Mouse (Mus musculus) CD8-positive naive resting alpha-beta T cell, adult 2 months (primary cell): ENCODE results near the gene Lpp.

ENCODE experiments used
- DNase-seq, 2 experiments: peaks; one replicate each; pipeline ENCODE4 v3.0.0; 2022; ENCODE audit warnings: low read depth in 2 of 2, low spot score in 2 of 2

Lpp gene

GRCm38 (mm10) chr16:24846141-24846540 is 452.8 kb downstream of the Lpp start:
- no peak for DNase-seq

DNA sequence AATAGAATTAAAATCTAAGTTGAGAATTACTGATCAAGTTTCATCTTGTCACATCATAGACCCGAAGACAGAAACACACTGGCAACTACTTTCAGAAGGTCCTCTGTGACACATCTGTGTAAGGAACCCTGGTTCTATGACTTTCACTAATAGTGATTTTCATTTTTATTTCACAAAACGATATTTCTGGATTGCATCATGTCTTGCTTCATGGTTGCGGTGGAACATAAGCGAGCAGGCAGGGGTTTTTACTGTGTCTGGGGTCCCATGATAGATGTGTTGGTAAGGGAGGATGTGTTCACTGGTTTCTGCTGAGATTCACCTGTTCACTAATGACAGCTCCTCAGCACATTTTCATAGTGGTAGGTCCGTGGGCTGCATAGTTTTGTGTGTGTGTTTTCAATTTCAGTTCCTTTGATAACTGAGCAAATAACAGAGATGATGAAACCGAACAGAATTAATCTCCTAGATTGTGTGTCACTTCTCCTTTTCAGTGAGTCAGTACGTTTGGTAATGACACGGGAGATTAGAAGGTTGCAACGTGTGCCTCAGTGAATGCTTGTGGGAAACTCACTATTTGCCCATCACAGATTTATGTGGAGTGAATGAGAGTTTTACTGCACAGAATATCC is 466.3 kb downstream of the Lpp start:
- no peak for DNase-seq

DNA sequence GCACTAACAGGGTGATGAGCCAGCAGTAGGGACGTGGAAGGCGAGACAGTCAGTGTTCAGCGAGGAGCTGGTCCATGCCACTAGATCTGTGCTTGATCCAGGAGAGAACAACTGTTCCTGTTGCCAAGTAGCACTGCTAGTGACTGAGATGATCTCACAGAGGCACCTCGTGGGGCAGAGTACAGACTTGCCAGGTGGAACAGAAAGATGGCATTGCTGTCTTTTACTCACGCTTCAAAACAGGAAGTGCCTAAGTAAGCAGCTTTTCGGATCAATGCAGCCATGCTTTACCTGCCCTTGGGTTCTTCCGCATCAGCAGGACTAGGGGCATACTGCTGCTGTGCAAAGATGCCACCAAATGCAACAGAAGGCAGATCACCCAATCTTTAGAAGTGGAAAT is 467.1 kb downstream of the Lpp start:
- no peak for DNase-seq

DNA sequence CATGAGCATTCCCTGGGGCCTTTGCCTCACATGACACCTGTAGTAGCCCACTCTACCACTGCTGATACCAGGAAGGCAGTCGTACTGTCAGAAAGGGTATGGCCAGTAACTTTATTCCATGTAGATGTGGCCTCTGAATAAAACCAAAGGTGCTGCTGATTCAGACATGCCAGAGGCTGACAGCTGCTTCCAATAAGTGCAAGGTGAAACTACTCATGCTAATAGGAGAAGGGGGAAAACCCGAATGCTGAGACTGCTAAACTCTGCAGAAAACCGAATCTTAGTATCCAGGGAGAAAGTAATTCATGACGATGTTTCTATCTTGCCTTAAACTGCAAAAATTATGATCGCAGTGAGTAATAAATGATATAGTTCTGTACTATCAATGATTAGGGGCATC is 468.1 kb downstream of the Lpp start:
- no peak for DNase-seq

DNA sequence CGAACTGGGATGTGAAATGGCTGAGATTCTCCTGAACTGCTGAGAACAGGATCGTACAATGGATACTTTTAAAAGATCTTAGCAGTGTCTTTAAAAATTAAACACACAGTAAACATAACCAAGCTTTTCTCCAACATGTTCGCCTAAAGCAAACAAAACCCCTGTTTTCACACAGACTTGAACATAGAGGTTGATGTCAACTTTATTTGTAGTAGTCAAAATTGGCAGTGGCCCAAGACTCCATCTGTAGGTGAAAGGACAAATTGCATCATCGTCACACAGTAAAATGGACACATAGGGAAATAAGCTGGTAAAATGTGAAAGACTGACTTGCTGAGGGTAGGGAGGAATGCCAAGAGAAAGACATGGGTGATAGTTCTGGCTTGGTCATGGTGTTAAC is 480.9 kb downstream of the Lpp start:
- DNase-seq = peak in 1 of 2 experiments; percentile 44

- DNase-seq = no peak
These were observed 482.4 kb downstream of the Lpp start for GRCm38 (mm10) chr16:24875661-24876060.

- no peak for DNase-seq
These were observed 485.7 kb downstream of the Lpp start for GRCm38 (mm10) chr16:24878977-24879376.

DNA sequence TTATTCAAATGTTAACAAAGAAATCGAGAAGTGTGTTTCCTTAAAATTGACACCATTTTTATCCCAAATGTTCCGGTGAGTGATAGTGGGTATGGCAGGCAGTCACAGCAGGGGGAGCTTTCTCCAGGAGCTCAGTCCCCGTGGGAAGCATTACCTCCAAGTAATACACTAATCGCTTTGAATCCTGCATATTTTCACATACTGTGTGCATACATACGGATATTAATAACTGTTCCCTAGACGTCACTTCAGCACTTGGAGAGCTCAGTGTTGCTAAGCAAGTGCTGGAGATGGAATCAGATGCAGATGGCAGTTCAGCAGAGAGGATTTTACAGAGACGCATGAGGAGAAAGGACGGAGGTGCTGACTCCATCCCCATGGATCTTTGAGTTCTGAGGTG is 487.4 kb downstream of the Lpp start:
- DNase-seq = no peak

- no peak for DNase-seq
These were observed 488.9 kb downstream of the Lpp start for GRCm38 (mm10) chr16:24881981-24882775.

GRCm38 (mm10) chr16:24884017-24884416 is 490.7 kb downstream of the Lpp start:
- DNase-seq = no peak

DNA sequence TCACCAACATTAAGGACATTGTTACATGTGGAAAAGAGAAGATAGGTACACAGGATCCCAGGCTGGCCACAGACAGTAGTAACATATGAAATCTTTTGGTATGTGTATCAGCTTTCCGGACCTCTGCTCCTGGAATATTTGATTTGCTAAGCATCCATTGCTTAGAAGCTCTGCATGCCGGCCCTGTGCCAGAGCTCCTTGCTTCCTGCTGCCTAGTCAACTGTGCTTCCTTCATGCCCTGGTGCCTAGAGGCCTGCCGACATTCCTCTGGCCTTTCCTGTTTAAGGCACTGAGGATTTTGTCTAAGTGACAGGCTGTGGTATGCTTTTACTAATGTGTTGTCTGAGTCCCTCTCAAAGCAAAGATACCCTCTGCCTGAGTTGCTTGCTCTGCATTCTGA is 493.0 kb downstream of the Lpp start:
- no peak for DNase-seq

- no peak for DNase-seq
These were observed 493.6 kb downstream of the Lpp start for GRCm38 (mm10) chr16:24886943-24887342.

- no peak for DNase-seq
These were observed 498.1 kb downstream of the Lpp start for GRCm38 (mm10) chr16:24891453-24891852.

DNA sequence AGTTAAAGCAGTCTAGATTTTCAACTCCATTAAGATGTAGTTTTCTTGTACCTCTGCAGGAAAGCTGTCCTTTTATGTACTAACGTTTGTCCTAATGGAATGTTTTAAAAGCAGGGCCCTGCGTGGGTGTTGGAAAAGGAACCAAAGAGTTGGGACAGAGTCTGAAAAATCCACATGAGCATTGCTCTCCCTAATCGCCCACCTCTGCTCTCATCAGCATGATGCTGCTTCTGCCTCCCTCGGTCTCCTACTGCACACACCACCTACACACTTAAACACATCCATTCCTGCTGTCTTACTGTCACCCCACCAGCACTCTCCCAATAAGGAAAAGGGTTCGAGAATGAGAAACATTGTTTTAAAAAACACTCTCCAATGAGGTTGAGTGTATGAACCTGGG is 501.9 kb downstream of the Lpp start:
- DNase-seq = no peak

GRCm38 (mm10) chr16:24897641-24898040 is 504.3 kb downstream of the Lpp start:
- DNase-seq = no peak

GRCm38 (mm10) chr16:24900241-24900796 is 507.0 kb downstream of the Lpp start:
- DNase-seq = no peak

GRCm38 (mm10) chr16:24901139-24901859 is 508.0 kb downstream of the Lpp start:
- no peak for DNase-seq

GRCm38 (mm10) chr16:24902111-24902510 is 508.8 kb downstream of the Lpp start:
- no peak for DNase-seq

DNA sequence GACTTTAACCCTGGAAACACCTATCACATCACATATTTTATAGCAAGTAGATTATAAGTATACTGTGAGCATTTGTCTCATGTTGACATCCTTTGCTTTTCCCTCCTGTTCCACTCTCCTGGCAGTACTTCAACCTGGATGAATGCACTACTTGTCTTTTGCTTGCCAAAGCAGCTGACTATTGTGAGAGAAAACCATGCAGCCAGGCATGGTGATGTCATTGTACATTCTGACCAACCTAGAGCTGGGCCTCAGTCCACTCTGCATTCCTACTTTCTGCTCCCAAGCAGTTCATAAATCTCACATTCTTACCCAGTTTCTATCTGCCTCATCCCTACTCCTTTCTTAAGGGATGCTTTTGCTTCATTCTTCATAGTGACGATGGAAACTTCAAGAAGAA is 515.6 kb downstream of the Lpp start:
- no peak for DNase-seq

DNA sequence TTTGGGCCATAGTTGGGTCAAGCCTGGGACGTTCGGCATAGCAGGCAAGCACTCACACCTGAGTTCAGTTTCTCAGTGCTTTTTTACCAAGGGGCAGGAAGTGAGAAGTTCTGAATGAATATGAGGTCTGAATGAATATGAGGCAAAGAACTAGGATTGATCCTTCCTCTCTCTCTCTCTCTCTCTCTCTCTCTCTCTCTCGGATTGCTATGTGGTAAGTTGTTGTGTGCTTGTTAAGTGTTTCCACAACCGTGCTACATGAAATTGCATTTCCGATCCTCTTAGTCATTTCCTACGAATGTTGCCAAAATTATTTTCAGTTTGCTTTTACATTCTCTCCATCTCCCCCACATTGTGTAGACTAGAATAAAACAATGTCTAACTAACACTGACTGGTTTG is 517.0 kb downstream of the Lpp start:
- no peak for DNase-seq

DNA sequence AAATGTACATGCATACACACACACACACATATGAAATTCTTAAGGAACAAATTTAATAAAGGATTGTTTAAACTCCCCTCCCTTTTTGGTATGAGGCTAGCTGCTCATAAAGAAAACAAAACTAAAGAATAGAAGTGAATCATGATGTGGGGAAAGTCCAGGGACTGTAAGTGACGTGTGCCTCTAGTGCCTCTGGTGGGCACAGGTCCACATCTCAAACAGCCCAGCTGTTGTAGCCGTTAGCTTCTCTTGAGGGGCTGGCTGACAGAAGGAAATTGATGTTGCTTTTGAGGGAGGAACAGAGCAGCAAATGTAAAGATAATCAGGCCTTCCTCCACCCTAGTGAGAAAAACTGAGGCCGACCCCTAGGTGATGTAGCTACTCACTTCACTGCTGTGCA is 517.5 kb downstream of the Lpp start:
- DNase-seq = peak in 1 of 2 experiments; percentile 14

- DNase-seq = no peak
These were observed 519.1 kb downstream of the Lpp start for GRCm38 (mm10) chr16:24912381-24912780.
